Mouse (Mus musculus) bone marrow, adult 2 months (tissue): Measurements from ENCODE around the gene Larp4.

ENCODE experiments used
- CTCF ChIP-seq: fragments of 200-500 bp; IDR thresholded peaks from 2 replicates; pipeline ENCODE4 v1.5.1; 2011; ENCODE audit warnings: low read length, control low read depth; ENCODE audit not compliant: control insufficient read depth, insufficient read depth
- POLR2A ChIP-seq: fragments of 200-500 bp; IDR thresholded peaks from 2 replicates; pipeline ENCODE4 v1.6.1; 2011; ENCODE audit warnings: low read depth, mild to moderate bottlenecking, control low read depth, low read length, borderline replicate concordance; ENCODE audit not compliant: control insufficient read depth

- TF ChIP-seq CTCF (no peak), POLR2A (no peak)
Measured at GRCm38 (mm10) chr15:99966961-99967360, 2.9 kb upstream of the Larp4 start, which contains the start of gene Fam186a.
